Mouse (Mus musculus) liver, embryonic 14.5 days (tissue): ENCODE measurements around the gene Spef1. TPM values are rescaled to one million over a fixed set of nuclear protein-coding genes. Genes with fewer than 3 reads are reported as not detected.
A peak's percentile ranks its signal among the peaks of the same experiment; 100 is the strongest.

ENCODE experiments used
- ATAC-seq: fragments of 200-750 bp; cut with Nextera tagmentation; 2 replicates; pipeline ENCODE4 v1.8.0; 2017; ENCODE audit warnings: moderate number of reproducible peaks, mild to moderate bottlenecking, moderate library complexity; ENCODE audit not compliant: insufficient read depth
- DNase-seq, 3 experiments: peaks; one replicate each; pipeline ENCODE4 v3.0.0-alpha.2; 2012 to 2013; ENCODE audit warnings: low read depth in 3 of 3, low spot score in 3 of 3
- H3K27ac ChIP-seq: fragments of 300-500 bp; sonication (generic); 2 replicates; pipeline ENCODE4 v1.5.1; 2014; ENCODE audit warnings: moderate library complexity, mild to moderate bottlenecking, control low read depth, inconsistent platforms
- H3K27me3 ChIP-seq: fragments of 300-500 bp; sonication (generic); 2 replicates; pipeline ENCODE4 v1.6.1; 2014; ENCODE audit warnings: mild to moderate bottlenecking, low read length, moderate library complexity; ENCODE audit not compliant: control insufficient read depth, insufficient read depth
- H3K36me3 ChIP-seq: fragments of 300-500 bp; sonication (generic); replicated peaks from 2 replicates; pipeline ENCODE4 v1.6.1; 2014; ENCODE audit warnings: low read depth; ENCODE audit not compliant: control insufficient read depth, insufficient read depth
- H3K4me1 ChIP-seq, 2 experiments: fragments of 200-500 bp in 1 of 2; fragments of 300-500 bp in 1 of 2; sonication (generic) in 1 of 2; replicated peaks; 2 replicates each; pipeline ENCODE4 v1.6.1; 2012 to 2014; ENCODE audit warnings: antibody characterized with exemption in 1 of 2, inconsistent platforms in 1 of 2, low read length in 1 of 2; ENCODE audit not compliant: control insufficient read depth in 2 of 2, insufficient read depth in 2 of 2
- H3K4me2 ChIP-seq: fragments of 300-500 bp; sonication (generic); 2 replicates; pipeline ENCODE4 v1.6.1; 2014; ENCODE audit warnings: low read depth, mild to moderate bottlenecking, control low read depth, moderate library complexity
- H3K4me3 ChIP-seq, 2 experiments: fragments of 200-500 bp in 1 of 2; fragments of 300-500 bp in 1 of 2; sonication (generic) in 1 of 2; 2 replicates each; pipeline ENCODE4 v1.5.1; 2012 to 2014; ENCODE audit warnings: low read depth in 2 of 2, low read length in 2 of 2, mild to moderate bottlenecking in 2 of 2, control low read depth in 1 of 2, inconsistent platforms in 1 of 2, moderate library complexity in 1 of 2; ENCODE audit not compliant: insufficient read depth in 1 of 2
- H3K9ac ChIP-seq: fragments of 300-500 bp; sonication (generic); replicated peaks from 2 replicates; pipeline ENCODE4 v1.6.1; 2014; ENCODE audit warnings: mild to moderate bottlenecking, control low read depth, moderate library complexity
- H3K9me3 ChIP-seq: fragments of 300-500 bp; sonication (generic); 2 replicates; pipeline ENCODE4 v1.6.1; 2016; ENCODE audit warnings: low read length, mixed read lengths; ENCODE audit not compliant: control insufficient read depth
- CTCF ChIP-seq: IDR thresholded peaks from 2 replicates; pipeline ENCODE4 v1.5.1; 2016; ENCODE audit warnings: antibody characterized with exemption, low read depth, control low read depth
- EP300 ChIP-seq: IDR thresholded peaks from 2 replicates; pipeline ENCODE4 v1.6.1; 2016; ENCODE audit warnings: antibody characterized with exemption, low read depth
- WGBS: fragments of 180-500 bp; shearing (Covaris S2); extraction: QIAGEN DNeasy Blood & Tissue Kit; methylation state at CpG from one replicate; pipeline ENCODE4 v1.1.7; 2014; ENCODE audit not compliant: insufficient replicate concordance; 5-methylcytosine and 5-hydroxymethylcytosine counted together
- polyA plus RNA-seq, 2 experiments: library from polyadenylated mRNA; depleted of rRNA in 1 of 2; stranded (reverse) in 1 of 2; unstranded in 1 of 2; fragments of >200 nt; fragmentation: Nextera tagmentation in 1 of 2; extraction: Ambion mirVana in 1 of 2; gene quantifications; 2 replicates each; pipeline versions ENCODE4 v1.2.1 to v1.2.3; 2012 to 2014

The Spef1 gene
- polyA plus RNA-seq, 2 experiments = 1.3 to 2.2 TPM

DNA sequence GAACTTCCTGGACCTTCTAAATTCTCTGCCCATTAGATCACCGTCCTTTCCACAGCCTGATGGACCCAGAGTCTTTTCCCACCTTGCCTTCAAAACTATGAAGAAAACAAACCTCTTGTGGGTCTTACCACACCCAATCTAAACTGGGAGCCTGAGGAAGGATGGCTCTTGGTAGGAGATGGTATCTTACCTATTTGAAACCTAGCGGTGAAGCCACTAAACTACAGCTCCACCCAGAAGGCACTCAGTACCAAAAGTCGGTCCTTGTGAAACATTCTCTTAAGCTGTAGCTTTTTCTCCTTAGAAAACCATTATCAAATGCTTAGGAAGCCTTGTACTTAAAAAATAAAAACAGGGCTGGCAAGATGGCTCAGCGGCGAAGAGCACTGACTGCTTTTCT is 1.2 kb upstream of the Spef1 start:
- peak overlapping the region; percentile 95 for H3K9ac ChIP-seq
- ATAC-seq = peak; percentile 13; the same call in 1 of the 2 replicates

DNA sequence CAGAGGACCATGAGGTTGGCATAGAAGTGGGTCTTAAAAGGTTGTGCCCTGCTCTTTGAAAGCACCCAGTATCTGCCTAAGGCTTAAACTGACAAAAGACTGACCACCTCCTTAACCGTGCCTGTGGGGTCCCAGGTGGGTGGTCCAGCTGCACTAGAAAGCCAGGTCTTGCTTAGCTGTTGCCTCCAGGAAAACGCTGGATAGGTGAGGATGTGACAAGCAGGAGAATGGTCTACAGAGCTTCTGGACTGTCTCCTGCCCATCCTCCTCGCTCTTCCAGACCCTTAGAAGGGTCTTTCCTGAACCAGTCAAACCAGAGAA is 480 bp upstream of the Spef1 start:
- Histone ChIP-seq H3K9ac (peak overlapping the region; percentile 95), H3K36me3 (peaks cover 44% of the 10 kb centered on the region), H3K4me1 (peaks cover 27 to 34% of the 10 kb centered on the region in 2 experiments), H3K27ac (peak overlapping the region; percentile 90), H3K4me3 (peak overlapping the region; percentile 76 to 78), H3K4me2 (peak overlapping the region; percentile 98), H3K27me3 (no peaks in the 10 kb centered on the region), H3K9me3 (no peaks in the 10 kb centered on the region)
- TF ChIP-seq CTCF = no peak
- no peak for TF ChIP-seq EP300
- 31% methylated on average over 3 of the region's 3 CpGs for WGBS
- ATAC-seq (no peak), DNase-seq (no peak)

More for the DNA sequence above, 1.2 kb upstream of the Spef1 start:
- H3K4me1 ChIP-seq = peaks cover 27 to 34% of the 10 kb centered on the region in 2 experiments
- peak overlapping the region; percentile 98 for H3K4me2 ChIP-seq
- H3K9me3 ChIP-seq = no peaks in the 10 kb centered on the region
- peak in 2 of 3 experiments; percentile 64 to 67 for DNase-seq
- 59% methylated on average over 5 of the region's 5 CpGs for WGBS
- peak overlapping the region; percentile 76 to 78 for H3K4me3 ChIP-seq
- no peaks in the 10 kb centered on the region for H3K27me3 ChIP-seq
- peak overlapping the region; percentile 90 for H3K27ac ChIP-seq
- peaks cover 51% of the 10 kb centered on the region for H3K36me3 ChIP-seq
- TF ChIP-seq EP300 = peak; percentile 42; the same call in 1 of the 2 replicates
- TF ChIP-seq CTCF = peak; percentile 70

DNA sequence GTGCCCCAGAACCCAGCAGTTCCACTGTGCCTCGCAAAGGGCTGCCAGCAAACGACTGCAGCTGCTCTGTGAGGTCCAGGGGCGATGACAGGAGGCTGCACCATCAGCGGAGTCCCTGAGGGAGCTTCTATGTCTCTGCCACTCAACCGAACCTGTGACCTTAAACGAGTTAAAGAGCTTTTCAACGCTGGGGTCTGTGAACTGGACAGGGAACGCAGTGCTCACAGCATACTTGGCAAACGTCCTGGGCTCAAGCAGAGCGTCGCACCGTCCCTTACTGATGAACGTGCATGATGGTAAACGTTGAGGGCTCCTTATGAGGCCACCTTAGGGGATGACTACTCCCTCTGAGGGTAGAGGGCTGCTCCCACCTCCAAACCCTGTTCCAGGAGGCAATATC is 739 bp downstream of the Spef1 start:
- DNase-seq (no peak), ATAC-seq (peak; percentile 50)
- Histone ChIP-seq H3K4me3 (peak overlapping the region; percentile 64 to 78), H3K36me3 (peaks cover 31% of the 10 kb centered on the region), H3K27ac (peak overlapping the region; percentile 90), H3K9me3 (no peaks in the 10 kb centered on the region), H3K27me3 (no peaks in the 10 kb centered on the region), H3K4me1 (peaks cover 27 to 34% of the 10 kb centered on the region in 2 experiments), H3K9ac (peak overlapping the region; percentile 95), H3K4me2 (peak overlapping the region; percentile 98)
- TF ChIP-seq CTCF (no peak), EP300 (no peak)
- WGBS = 6% methylated on average over 14 of the region's 14 CpGs

DNA sequence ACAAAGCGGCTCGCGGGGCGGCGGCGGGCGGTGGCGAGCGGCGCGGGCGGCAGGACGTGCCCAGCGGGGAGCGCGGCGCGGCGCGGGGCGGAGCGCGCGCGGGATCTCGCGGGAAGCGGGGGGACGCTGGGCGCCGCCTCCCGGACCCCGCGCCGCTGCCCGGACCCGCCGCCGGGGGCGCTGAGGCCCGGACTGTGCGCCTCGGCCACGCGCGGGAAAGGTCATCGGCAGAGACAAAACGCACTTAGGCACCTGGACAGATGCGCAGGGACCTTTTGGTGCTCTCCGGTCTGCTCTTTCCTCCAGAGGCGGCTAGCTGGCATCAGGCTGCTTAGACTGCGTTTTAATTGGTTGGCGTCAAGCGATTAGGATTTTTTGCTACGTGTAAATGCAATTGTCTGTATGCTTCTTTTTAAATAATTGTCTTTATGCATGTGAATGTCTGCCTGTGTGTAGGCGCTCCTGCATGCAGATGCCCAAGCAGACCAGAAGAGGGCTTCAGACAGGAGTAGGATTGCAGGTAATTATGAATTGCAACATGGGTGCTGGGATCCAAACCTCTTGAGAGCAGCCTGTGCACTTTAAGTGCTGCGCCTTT is 7.0 kb downstream of the Spef1 start, which contains the start of gene Cenpb:
Gene Cenpb (minus strand): TSS at position 78 of the 598 bp plus-strand sequence.
- H3K36me3 ChIP-seq = no peaks in the 10 kb centered on the region; the same call in 1 of the 2 replicates
- DNase-seq (peak in 2 of 3 experiments; percentile 64 to 66), ATAC-seq (peak; percentile 85)
- WGBS = 3% methylated on average over 52 of the region's 57 CpGs
- H3K9me3 ChIP-seq = no peaks in the 10 kb centered on the region
- TF ChIP-seq EP300 = peak; percentile 20; the same call in 1 of the 2 replicates
- peak; percentile 68 for TF ChIP-seq CTCF
- peaks cover 21 to 25% of the 10 kb centered on the region in 2 experiments for H3K4me1 ChIP-seq
- H3K9ac ChIP-seq = peak within 1 kb of the TSS; percentile 87
- peak within 1 kb of the TSS; percentile 80 to 92 for H3K4me3 ChIP-seq
- peak within 1 kb of the TSS; percentile 96 for H3K4me2 ChIP-seq
- H3K27me3 ChIP-seq = no peaks in the 10 kb centered on the region
- peak within 1 kb of the TSS; percentile 82 for H3K27ac ChIP-seq

DNA sequence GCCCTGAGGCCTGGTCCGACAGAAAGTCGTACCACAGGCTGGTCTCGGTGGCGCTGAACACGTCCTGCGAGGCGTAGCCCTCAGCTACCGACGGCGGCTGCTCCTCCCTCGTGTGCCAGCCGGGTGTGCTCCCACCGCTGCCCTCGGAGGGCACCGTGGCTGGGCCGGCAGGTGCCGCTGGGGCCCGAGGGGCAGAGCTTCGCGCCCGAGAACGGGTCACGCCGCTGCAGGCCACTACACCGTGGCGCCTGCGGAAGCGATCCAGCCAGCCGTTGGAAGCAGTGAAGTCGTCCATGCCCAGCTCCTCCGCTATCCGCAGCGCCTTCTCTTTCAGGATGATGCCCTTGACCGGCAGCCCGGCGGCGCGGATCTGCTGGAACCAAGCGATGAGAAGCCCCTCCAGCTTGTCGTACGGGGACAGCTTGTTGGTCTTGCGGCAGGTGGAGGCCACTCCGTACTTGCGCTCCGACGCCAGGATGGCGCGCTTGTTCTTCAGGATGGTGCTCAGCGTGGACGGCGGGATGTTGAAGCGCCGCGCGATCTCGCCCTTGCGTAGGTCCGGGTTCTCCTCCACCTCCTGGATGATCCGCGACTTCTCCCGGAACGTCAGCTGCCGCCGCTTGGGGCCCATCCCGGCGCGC is 7.7 kb downstream of the Spef1 start:
- Histone ChIP-seq H3K9me3 (no peaks in the 10 kb centered on the region), H3K4me1 (peaks cover 24 to 27% of the 10 kb centered on the region in 2 experiments), H3K27ac (peak overlapping the region; percentile 82), H3K4me2 (peak overlapping the region; percentile 96), H3K9ac (peak overlapping the region; percentile 87), H3K27me3 (peaks cover 1% of the 10 kb centered on the region), H3K4me3 (peak overlapping the region; percentile 80 to 92), H3K36me3 (no peaks in the 10 kb centered on the region; the same call in 1 of the 2 replicates)
- DNase-seq (peak in 1 of 3 experiments; percentile 37), ATAC-seq (peak; percentile 71)
- TF ChIP-seq CTCF (peak; percentile 9; the same call in 1 of the 2 replicates), EP300 (no peak)
- under 1% methylated on average over 67 of the region's 67 CpGs for WGBS
